Mouse (Mus musculus) liver, embryonic 14.5 days (tissue): ENCODE results near the gene Cstb.

Experiments used
- CTCF ChIP-seq: IDR thresholded peaks from 2 replicates; pipeline ENCODE4 v1.5.1; 2016; ENCODE audit warnings: antibody characterized with exemption, low read depth, control low read depth
- EP300 ChIP-seq: IDR thresholded peaks from 2 replicates; pipeline ENCODE4 v1.6.1; 2016; ENCODE audit warnings: antibody characterized with exemption, low read depth

DNA sequence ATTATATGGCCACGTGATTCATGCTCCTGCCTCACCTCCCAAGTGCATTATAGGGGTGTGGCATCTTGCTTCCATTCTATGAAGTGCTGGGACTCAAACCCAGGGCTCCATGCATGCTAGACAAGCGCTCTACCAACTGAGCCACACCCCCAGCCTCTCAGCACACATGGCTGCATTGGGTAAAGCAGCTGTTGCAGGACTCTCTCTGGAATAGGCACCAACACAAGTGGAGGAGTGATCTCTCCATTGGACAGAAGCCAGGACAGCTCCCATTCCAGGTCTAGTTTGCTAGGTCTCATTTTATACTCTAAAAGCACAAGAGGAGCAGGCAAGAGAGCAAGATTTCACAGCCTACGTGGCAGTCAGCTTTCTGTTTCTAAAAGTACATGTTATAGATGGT is 41.9 kb upstream of the Cstb start:
- TF ChIP-seq CTCF: no peak
- no peak for TF ChIP-seq EP300
